Mouse (Mus musculus) left cerebral cortex, postnatal 36 days (tissue): ENCODE data around the gene Gnb1l. TPM values are rescaled to one million over a fixed set of nuclear protein-coding genes. Genes with fewer than 3 reads are reported as not detected.

Source experiments
- DNase-seq, 2 experiments: peaks; one replicate each; pipeline ENCODE4 v3.0.0; 2021 to 2022; ENCODE audit warnings: low spot score in 2 of 2, mixed read lengths in 1 of 2
- intact Hi-C: fragments of 180-260 bp; cut with DNase I; formaldehyde crosslinking; loops from one replicate; pipeline ENCODE4 v1.15.1; 2025
- total RNA-seq, 2 experiments: library from RNA; stranded (reverse); gene quantifications; 2 replicates each; pipeline ENCODE4 v1.2.3; 2021

Gene Gnb1l
- total RNA-seq, 2 experiments from 2014 or later = 5.0 to 9.0 TPM

DNA sequence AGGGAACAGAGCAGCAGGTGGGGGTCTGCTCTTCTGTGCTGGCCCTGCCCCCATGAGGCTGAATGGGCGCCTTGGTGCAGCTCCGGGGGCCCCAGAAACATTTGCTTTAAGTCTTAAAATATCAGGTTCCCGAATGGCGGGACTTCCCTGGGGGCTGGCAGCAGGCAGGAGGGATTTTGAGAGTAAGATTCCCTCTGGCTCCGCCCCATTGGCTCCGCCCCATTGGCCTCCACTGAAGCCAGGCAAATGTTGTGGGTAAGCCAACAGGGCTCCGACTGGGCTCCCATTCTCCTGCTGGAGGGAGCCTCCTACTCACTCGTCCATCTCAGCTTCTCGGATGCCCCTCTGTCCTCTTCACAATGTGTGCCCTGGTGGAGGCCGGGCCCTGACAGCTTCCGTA lies 109.7 kb downstream of the Gnb1l start:
- no peak for DNase-seq
- intact Hi-C loops = no loop called here

GRCm38 (mm10) chr16:18609099-18609498 lies 110.6 kb downstream of the Gnb1l start:
- intact Hi-C loops = no loop called here
- no peak for DNase-seq

GRCm38 (mm10) chr16:18611752-18612151 lies 113.2 kb downstream of the Gnb1l start:
- intact Hi-C loops = no loop called here
- DNase-seq = no peak

GRCm38 (mm10) chr16:18613301-18613700 lies 114.8 kb downstream of the Gnb1l start:
- intact Hi-C loops = no loop called here

More at GRCm38 (mm10) chr16:18613301-18613700, 114.8 kb downstream of the Gnb1l start:
- DNase-seq = no peak

Other genes starting within 250 kb of the Gnb1l start
- gene Ranbp1, start 250.0 kb upstream of the Gnb1l start, total RNA-seq = 10 to 100 TPM; 85.8 to 89.3 TPM
- gene Gm49776, start 240.4 kb upstream of the Gnb1l start, total RNA-seq = not detected
- gene Dgcr8, start 209.5 kb upstream of the Gnb1l start, total RNA-seq = 10 to 100 TPM; 31.7 to 48.3 TPM
- gene Tango2, start 150.6 kb upstream of the Gnb1l start, total RNA-seq = 100 to 1,000 TPM; 158 to 165 TPM
- 10 to 100 TPM; 36.6 to 48.0 TPM for gene Arvcf, start 150.5 kb upstream of the Gnb1l start, total RNA-seq
- 10 to 100 TPM; 21.7 TPM for gene Txnrd2, start 72.3 kb upstream of the Gnb1l start, total RNA-seq
- gene Comt, start 71.9 kb upstream of the Gnb1l start, total RNA-seq = 100 to 1,000 TPM in 1 of 2 experiments, 10 to 100 TPM in 1; 89.1 to 100 TPM
- gene Rtl10, start 188 bp downstream of the Gnb1l start, total RNA-seq = 1 to 10 TPM; 5.0 to 7.5 TPM
- gene Tbx1, start 92.0 kb downstream of the Gnb1l start, total RNA-seq = 1 to 10 TPM in 1 of 2 experiments, under 1 TPM in 1; 0.94 to 1.4 TPM
- gene Gp1bb, start 123.7 kb downstream of the Gnb1l start, total RNA-seq = 1 to 10 TPM; 1.1 to 1.6 TPM
- 100 to 1,000 TPM; 255 to 281 TPM for gene Gm49601, start 127.7 kb downstream of the Gnb1l start, total RNA-seq
- 100 to 1,000 TPM; 834 to 992 TPM for gene Sept5, start 131.2 kb downstream of the Gnb1l start, total RNA-seq